Mouse (Mus musculus): ENCODE results near the gene Mpc1. TPM values are rescaled to one million over a fixed set of nuclear protein-coding genes. Genes with fewer than 3 reads are reported as not detected.

Gene Mpc1
- total and polyA plus RNA-seq, 3 experiments = 17.5 to 89.6 (median 59.4) TPM

- no peak for TF ChIP-seq GATA1 (IDR thresholded peaks at IDR 0.05; ENCODE audit: borderline replicate concordance, low read length)
- TF ChIP-seq CTCF (IDR thresholded peaks at IDR 0.05; ENCODE audit: low read depth, low read length) = no peak
- TF ChIP-seq GATA2 (IDR thresholded peaks at IDR 0.05; ENCODE audit: borderline replicate concordance, low read depth, low read length) = no peak
- no peak for TF ChIP-seq POLR2AphosphoS5 (IDR thresholded peaks at IDR 0.05; ENCODE audit: insufficient replicate concordance, low read depth, low read length)
- TF ChIP-seq TAL1 (conservative IDR thresholded peaks at IDR 0.05; ENCODE audit: low read depth, low read length) = no peak
- no peaks in the 10 kb centered on the region for H3K36me3 ChIP-seq (replicated peaks)
- 0 out of 2 replicates have a peak, but pooled peaks cover 5% of the 10 kb centered on the region for H3K4me1 ChIP-seq (ENCODE audit: insufficient read depth, low read depth, low read length)
- no peak for ATAC-seq (ENCODE audit: extremely low read depth, insufficient number of reproducible peaks, low FRiP score, poor library complexity, severe bottlenecking)
- no peaks in the 10 kb centered on the region for H3K9me3 ChIP-seq (replicated peaks)
- no peak overlapping the region for H3K4me3 ChIP-seq (ENCODE audit: low read depth, low read length)
- DNase-seq (ENCODE audit: low spot score) = no peak
- peaks cover 50% of the 10 kb centered on the region for H3K27me3 ChIP-seq (ENCODE audit: insufficient read depth, low read length)
Observed at GRCm38 (mm10) chr17:8272951-8273350, 9.8 kb upstream of the Mpc1 start.

GRCm38 (mm10) chr17:8276071-8276470, 6.6 kb upstream of the Mpc1 start:
- no peak for ATAC-seq (ENCODE audit: extremely low read depth, insufficient number of reproducible peaks, low FRiP score, poor library complexity, severe bottlenecking)
- Histone ChIP-seq H3K36me3 (replicated peaks) (no peaks in the 10 kb centered on the region), H3K9me3 (replicated peaks) (no peaks in the 10 kb centered on the region), H3K27me3 (ENCODE audit: insufficient read depth, low read length) (peaks cover 42% of the 10 kb centered on the region), H3K4me1 (ENCODE audit: insufficient read depth, low read depth, low read length) (0 out of 2 replicates have a peak, but pooled peaks cover 5% of the 10 kb centered on the region), H3K4me3 (ENCODE audit: low read depth, low read length) (no peak overlapping the region)
- no peak for DNase-seq (ENCODE audit: low spot score)
- TF ChIP-seq TAL1 (conservative IDR thresholded peaks at IDR 0.05; ENCODE audit: low read depth, low read length) (no peak), GATA1 (IDR thresholded peaks at IDR 0.05; ENCODE audit: borderline replicate concordance, low read length) (no peak), POLR2AphosphoS5 (IDR thresholded peaks at IDR 0.05; ENCODE audit: insufficient replicate concordance, low read depth, low read length) (no peak), GATA2 (IDR thresholded peaks at IDR 0.05; ENCODE audit: borderline replicate concordance, low read depth, low read length) (no peak), CTCF (IDR thresholded peaks at IDR 0.05; ENCODE audit: low read depth, low read length) (no peak)

- Histone ChIP-seq H3K4me1 (ENCODE audit: insufficient read depth, low read depth, low read length) (0 out of 2 replicates have a peak, but pooled peaks cover 3% of the 10 kb centered on the region), H3K4me3 (ENCODE audit: low read depth, low read length) (no peak overlapping the region), H3K36me3 (replicated peaks) (no peaks in the 10 kb centered on the region), H3K9me3 (replicated peaks) (no peaks in the 10 kb centered on the region), H3K27me3 (ENCODE audit: insufficient read depth, low read length) (peaks cover 38% of the 10 kb centered on the region)
- TF ChIP-seq TAL1 (conservative IDR thresholded peaks at IDR 0.05; ENCODE audit: low read depth, low read length) = no peak
- TF ChIP-seq POLR2AphosphoS5 (IDR thresholded peaks at IDR 0.05; ENCODE audit: insufficient replicate concordance, low read depth, low read length) = no peak
- no peak for TF ChIP-seq CTCF (IDR thresholded peaks at IDR 0.05; ENCODE audit: low read depth, low read length)
- TF ChIP-seq GATA1 (IDR thresholded peaks at IDR 0.05; ENCODE audit: borderline replicate concordance, low read length) = no peak
- TF ChIP-seq GATA2 (IDR thresholded peaks at IDR 0.05; ENCODE audit: borderline replicate concordance, low read depth, low read length) = no peak
- no peak for DNase-seq (ENCODE audit: low spot score)
- ATAC-seq (ENCODE audit: extremely low read depth, insufficient number of reproducible peaks, low FRiP score, poor library complexity, severe bottlenecking) = no peak
Observed at GRCm38 (mm10) chr17:8276680-8277079, 6.0 kb upstream of the Mpc1 start.

- peaks cover 32% of the 10 kb centered on the region for H3K27me3 ChIP-seq (ENCODE audit: insufficient read depth, low read length)
- ATAC-seq (ENCODE audit: extremely low read depth, insufficient number of reproducible peaks, low FRiP score, poor library complexity, severe bottlenecking) = no peak
- H3K4me3 ChIP-seq (ENCODE audit: low read depth, low read length) = no peak overlapping the region
- H3K36me3 ChIP-seq (replicated peaks) = no peaks in the 10 kb centered on the region
- TF ChIP-seq GATA1 (IDR thresholded peaks at IDR 0.05; ENCODE audit: borderline replicate concordance, low read length) = no peak
- H3K9me3 ChIP-seq (replicated peaks) = no peaks in the 10 kb centered on the region
- H3K4me1 ChIP-seq (ENCODE audit: insufficient read depth, low read depth, low read length) = 0 out of 2 replicates have a peak, but pooled peaks cover 5% of the 10 kb centered on the region
- DNase-seq (ENCODE audit: low spot score) = no peak
Observed at GRCm38 (mm10) chr17:8277266-8277665, 5.4 kb upstream of the Mpc1 start.

- DNase-seq (ENCODE audit: low spot score) = no peak
- Histone ChIP-seq H3K27me3 (ENCODE audit: insufficient read depth, low read length) (peaks cover 23% of the 10 kb centered on the region), H3K9me3 (replicated peaks) (no peaks in the 10 kb centered on the region), H3K36me3 (replicated peaks) (no peaks in the 10 kb centered on the region), H3K4me3 (ENCODE audit: low read depth, low read length) (no peak overlapping the region), H3K4me1 (ENCODE audit: insufficient read depth, low read depth, low read length) (peaks cover 12% of the 10 kb centered on the region)
- no peak for ATAC-seq (ENCODE audit: extremely low read depth, insufficient number of reproducible peaks, low FRiP score, poor library complexity, severe bottlenecking)
- TF ChIP-seq GATA1 (IDR thresholded peaks at IDR 0.05; ENCODE audit: borderline replicate concordance, low read length) (no peak), CTCF (IDR thresholded peaks at IDR 0.05; ENCODE audit: low read depth, low read length) (no peak), GATA2 (IDR thresholded peaks at IDR 0.05; ENCODE audit: borderline replicate concordance, low read depth, low read length) (no peak), POLR2AphosphoS5 (IDR thresholded peaks at IDR 0.05; ENCODE audit: insufficient replicate concordance, low read depth, low read length) (no peak), TAL1 (conservative IDR thresholded peaks at IDR 0.05; ENCODE audit: low read depth, low read length) (no peak)
Observed at GRCm38 (mm10) chr17:8278356-8278755, 4.3 kb upstream of the Mpc1 start.

- H3K4me3 ChIP-seq (ENCODE audit: low read depth, low read length) = peak overlapping the region; percentile 99
- peak; percentile 97 for DNase-seq (ENCODE audit: low spot score)
- no peaks in the 10 kb centered on the region for H3K9me3 ChIP-seq (replicated peaks)
- peak; percentile 86 for ATAC-seq (ENCODE audit: extremely low read depth, insufficient number of reproducible peaks, low FRiP score, poor library complexity, severe bottlenecking)
- TF ChIP-seq TAL1 (conservative IDR thresholded peaks at IDR 0.05; ENCODE audit: low read depth, low read length) (no peak), CTCF (IDR thresholded peaks at IDR 0.05; ENCODE audit: low read depth, low read length) (no peak), GATA2 (IDR thresholded peaks at IDR 0.05; ENCODE audit: borderline replicate concordance, low read depth, low read length) (no peak), POLR2AphosphoS5 (IDR thresholded peaks at IDR 0.05; ENCODE audit: insufficient replicate concordance, low read depth, low read length) (no peak), GATA1 (IDR thresholded peaks at IDR 0.05; ENCODE audit: borderline replicate concordance, low read length) (no peak)
- H3K36me3 ChIP-seq (replicated peaks) = peaks cover 8% of the 10 kb centered on the region
- H3K27me3 ChIP-seq (ENCODE audit: insufficient read depth, low read length) = no peaks in the 10 kb centered on the region
- peaks cover 32% of the 10 kb centered on the region for H3K4me1 ChIP-seq (ENCODE audit: insufficient read depth, low read depth, low read length)
Observed at GRCm38 (mm10) chr17:8283526-8284253, 986 bp downstream of the Mpc1 start.
